Mouse (Mus musculus): ENCODE data around the gene Lamtor3. TPM values are rescaled to one million over a fixed set of nuclear protein-coding genes. Genes with fewer than 3 reads are reported as not detected.
"Not testable (repeated sequence)": the region's sequence is repeated elsewhere in the genome, so short reads cannot be mapped to it uniquely, and the experiment has no call there.

Lamtor3 gene
- polyA plus RNA-seq, 1 experiment, result 92.8 TPM

DNA sequence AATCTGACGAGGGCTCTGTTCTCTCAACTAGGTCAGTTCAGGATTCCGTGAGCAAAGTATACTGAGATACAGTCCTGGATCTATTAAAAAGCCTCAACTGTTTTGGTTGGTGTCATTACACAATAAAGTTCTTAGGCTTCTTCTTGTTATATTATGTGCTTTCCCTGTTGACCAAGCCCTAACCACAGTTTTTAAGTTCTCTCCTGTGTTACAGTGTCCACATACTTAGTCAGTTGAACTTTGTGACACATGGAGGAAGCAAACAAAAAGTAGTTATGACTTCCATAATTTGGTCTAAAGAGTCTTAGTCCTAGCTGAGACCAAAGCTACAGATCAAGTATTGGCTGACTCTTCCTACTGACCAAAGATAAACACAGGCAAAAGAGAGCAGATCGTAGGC lies 28.5 kb downstream of the Lamtor3 start:
- Histone ChIP-seq H3K4me3 (replicated peaks; ENCODE audit: insufficient read depth, low read depth, low read length) (no peak overlapping the region), H3K27ac (ENCODE audit: insufficient read depth, low read length) (no peak overlapping the region), H3K27me3 (ENCODE audit: control insufficient read depth, insufficient read depth, low read length) (no peaks in the 10 kb centered on the region), H3K4me1 (ENCODE audit: control insufficient read depth, insufficient read depth, low read length) (no peaks in the 10 kb centered on the region)
- no peak for DNase-seq
- 88% methylated on average over 3 of the region's 3 CpGs for WGBS
- TF ChIP-seq CTCF (IDR thresholded peaks at IDR 0.05; ENCODE audit: borderline replicate concordance, insufficient read depth, low read depth, low read length) (no peak), POLR2A (IDR thresholded peaks at IDR 0.05; ENCODE audit: borderline replicate concordance, insufficient read depth, low read length) (no peak)

DNA sequence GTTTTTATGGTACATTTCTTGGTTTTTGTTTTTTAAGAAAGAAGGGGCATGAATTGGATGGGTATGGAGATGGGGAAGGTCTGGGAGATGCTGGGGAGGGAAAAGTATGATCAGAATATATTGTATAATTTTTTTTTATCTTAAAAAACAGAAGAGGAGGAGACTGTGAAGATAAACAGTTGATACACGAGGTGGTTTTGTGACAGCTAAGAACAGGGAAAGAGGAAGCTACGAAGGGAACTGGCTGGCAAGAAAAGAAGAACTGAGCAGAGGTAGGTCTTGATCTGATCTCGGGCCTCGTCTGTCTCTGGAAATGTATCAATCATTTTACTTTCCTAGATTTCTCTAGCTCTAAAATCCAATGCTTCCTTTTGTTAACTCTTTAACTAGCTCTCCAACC lies 29.2 kb downstream of the Lamtor3 start:
- DNase-seq, result no peak
- H3K27me3 ChIP-seq (ENCODE audit: control insufficient read depth, insufficient read depth, low read length), result no peaks in the 10 kb centered on the region
- H3K27ac ChIP-seq (ENCODE audit: insufficient read depth, low read length), result no peak overlapping the region
- H3K4me3 ChIP-seq (replicated peaks; ENCODE audit: insufficient read depth, low read depth, low read length), result no peak overlapping the region
- TF ChIP-seq POLR2A (IDR thresholded peaks at IDR 0.05; ENCODE audit: borderline replicate concordance, insufficient read depth, low read length) (no peak), CTCF (IDR thresholded peaks at IDR 0.05; ENCODE audit: borderline replicate concordance, insufficient read depth, low read depth, low read length) (no peak)
- WGBS, result 84% methylated on average over 4 of the region's 4 CpGs
- no peaks in the 10 kb centered on the region for H3K4me1 ChIP-seq (ENCODE audit: control insufficient read depth, insufficient read depth, low read length)

DNA sequence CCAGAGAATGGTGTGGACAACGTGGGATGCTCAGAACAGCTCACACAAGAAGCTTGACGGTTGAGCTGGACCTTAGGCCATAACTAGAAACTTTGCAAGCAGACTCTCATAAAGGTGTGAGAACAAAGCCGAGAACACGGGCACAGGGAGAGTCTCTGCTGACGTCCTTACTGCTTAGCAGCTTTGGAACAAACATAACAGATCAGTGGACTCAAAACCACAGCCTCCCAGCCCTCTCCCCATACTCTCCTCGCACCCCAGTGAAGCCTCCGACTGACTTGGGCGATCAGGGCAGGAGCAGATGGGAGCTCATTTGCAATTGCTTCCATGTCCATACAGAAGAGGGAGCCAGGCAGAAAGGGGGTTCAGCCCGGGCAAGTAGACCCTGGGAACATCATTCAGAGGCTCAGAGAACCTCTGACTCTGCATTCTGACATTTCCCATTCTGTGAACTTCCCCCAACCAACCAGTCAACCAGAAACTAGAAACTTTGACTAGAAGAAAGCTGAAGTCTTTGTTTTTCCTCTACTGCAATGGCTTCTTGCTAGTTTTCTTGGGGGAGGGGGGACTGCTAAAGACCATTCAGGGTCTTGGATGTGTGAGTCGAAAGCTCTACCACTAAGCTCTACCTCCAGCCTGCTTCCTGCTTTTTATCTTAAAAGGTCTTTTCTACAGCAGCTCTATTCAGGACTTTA lies 32.0 kb downstream of the Lamtor3 start:
- no peak for TF ChIP-seq CTCF (IDR thresholded peaks at IDR 0.05; ENCODE audit: borderline replicate concordance, insufficient read depth, low read depth, low read length)
- no peak for TF ChIP-seq POLR2A (IDR thresholded peaks at IDR 0.05; ENCODE audit: borderline replicate concordance, insufficient read depth, low read length)
- DNase-seq, result no peak
- H3K27ac ChIP-seq (ENCODE audit: insufficient read depth, low read length), result no peak overlapping the region
- no peaks in the 10 kb centered on the region for H3K27me3 ChIP-seq (ENCODE audit: control insufficient read depth, insufficient read depth, low read length)
- H3K4me1 ChIP-seq (ENCODE audit: control insufficient read depth, insufficient read depth, low read length), result no peaks in the 10 kb centered on the region
- no peak overlapping the region for H3K4me3 ChIP-seq (replicated peaks; ENCODE audit: insufficient read depth, low read depth, low read length)
- 79% methylated on average over 10 of the region's 10 CpGs for WGBS

GRCm38 (mm10) chr3:137951302-137951701 lies 33.0 kb downstream of the Lamtor3 start:
- not testable (repeated sequence) for H3K4me1 ChIP-seq (ENCODE audit: control insufficient read depth, insufficient read depth, low read length); H3K4me3 ChIP-seq (replicated peaks; ENCODE audit: insufficient read depth, low read depth, low read length); DNase-seq; H3K27ac ChIP-seq (ENCODE audit: insufficient read depth, low read length); H3K27me3 ChIP-seq (ENCODE audit: control insufficient read depth, insufficient read depth, low read length)
- 97% methylated on average over 3 of the region's 3 CpGs for WGBS

DNA sequence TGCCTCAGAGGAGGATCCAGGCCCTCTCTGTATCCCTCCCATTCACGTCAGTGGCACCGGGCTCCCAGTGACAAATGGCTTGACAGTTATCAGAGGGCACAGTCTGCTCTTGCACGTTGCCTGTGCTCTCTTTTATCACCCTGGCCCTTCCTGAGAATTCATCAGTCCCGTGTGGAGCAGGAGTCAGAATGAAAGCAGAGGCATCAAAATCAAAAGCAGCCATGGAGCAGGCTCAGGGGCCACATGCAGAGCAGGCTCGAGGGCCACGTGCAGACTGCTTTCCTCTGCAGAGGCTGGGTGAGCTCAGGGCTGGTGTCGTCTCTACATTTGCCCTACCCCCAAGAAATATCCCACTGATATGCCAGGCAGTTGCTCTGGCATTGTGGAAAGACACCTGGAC lies 33.5 kb downstream of the Lamtor3 start:
- no peak for DNase-seq
- H3K27me3 ChIP-seq (ENCODE audit: control insufficient read depth, insufficient read depth, low read length), result no peaks in the 10 kb centered on the region
- 43% methylated on average over 7 of the region's 7 CpGs for WGBS
- TF ChIP-seq POLR2A (IDR thresholded peaks at IDR 0.05; ENCODE audit: borderline replicate concordance, insufficient read depth, low read length) (no peak), CTCF (IDR thresholded peaks at IDR 0.05; ENCODE audit: borderline replicate concordance, insufficient read depth, low read depth, low read length) (no peak)
- no peak overlapping the region for H3K27ac ChIP-seq (ENCODE audit: insufficient read depth, low read length)
- no peak overlapping the region for H3K4me3 ChIP-seq (replicated peaks; ENCODE audit: insufficient read depth, low read depth, low read length)
- H3K4me1 ChIP-seq (ENCODE audit: control insufficient read depth, insufficient read depth, low read length), result no peaks in the 10 kb centered on the region

- no peak for DNase-seq
- Histone ChIP-seq H3K27me3 (ENCODE audit: control insufficient read depth, insufficient read depth, low read length) (no peaks in the 10 kb centered on the region), H3K4me1 (ENCODE audit: control insufficient read depth, insufficient read depth, low read length) (no peaks in the 10 kb centered on the region), H3K4me3 (replicated peaks; ENCODE audit: insufficient read depth, low read depth, low read length) (no peak overlapping the region), H3K27ac (ENCODE audit: insufficient read depth, low read length) (no peak overlapping the region)
- WGBS, result 83% methylated on average over 4 of the region's 4 CpGs
- TF ChIP-seq POLR2A (IDR thresholded peaks at IDR 0.05; ENCODE audit: borderline replicate concordance, insufficient read depth, low read length) (no peak), CTCF (IDR thresholded peaks at IDR 0.05; ENCODE audit: borderline replicate concordance, insufficient read depth, low read depth, low read length) (no peak)
Observed at GRCm38 (mm10) chr3:137952225-137952913, 34.1 kb downstream of the Lamtor3 start.

DNA sequence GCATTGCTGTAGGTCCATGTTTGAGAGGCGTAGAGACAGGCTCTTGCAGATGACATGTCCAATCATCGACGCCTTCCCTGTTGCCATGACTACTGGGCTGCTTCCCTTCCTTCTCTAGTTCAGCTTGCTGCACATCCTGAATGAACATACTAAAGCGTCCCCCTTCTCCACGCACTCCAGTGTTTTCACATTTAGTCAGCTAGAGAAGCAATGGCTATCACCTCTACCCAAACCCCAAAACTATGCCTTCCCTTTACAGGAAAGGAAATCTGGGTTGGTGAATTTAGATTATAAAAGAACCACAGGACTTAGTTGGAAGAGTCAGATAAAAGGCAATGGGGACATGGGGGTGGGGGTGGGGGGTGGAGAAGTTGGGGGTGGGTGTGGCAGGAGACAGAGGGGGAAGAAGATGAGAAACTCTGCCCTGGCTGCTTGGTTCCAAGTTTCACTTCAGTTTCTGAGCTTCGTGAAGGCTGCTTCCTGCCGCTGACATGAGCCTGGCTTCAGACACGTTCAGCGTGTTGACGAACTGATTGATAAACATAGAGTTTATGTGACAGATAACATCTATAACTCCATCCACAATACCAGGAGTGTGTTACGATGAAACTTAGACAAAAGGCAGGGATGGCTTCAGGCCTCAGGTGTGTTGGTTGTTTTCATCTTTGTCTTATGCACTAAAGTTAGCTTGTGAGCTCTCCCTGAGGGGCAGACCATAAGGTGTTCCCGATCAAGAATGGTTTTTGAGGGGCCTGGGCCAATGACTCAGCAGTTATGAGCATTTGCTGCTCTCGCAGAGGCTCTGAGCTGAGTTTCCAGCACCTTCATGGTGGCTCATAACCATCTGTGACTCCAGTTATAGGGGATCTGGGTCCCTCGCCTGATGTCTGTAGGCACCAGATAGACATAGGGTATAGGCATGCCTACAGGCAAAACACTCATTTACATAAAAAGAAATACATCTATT lies 34.9 kb downstream of the Lamtor3 start:
- Histone ChIP-seq H3K27me3 (ENCODE audit: control insufficient read depth, insufficient read depth, low read length) (no peaks in the 10 kb centered on the region), H3K4me1 (ENCODE audit: control insufficient read depth, insufficient read depth, low read length) (no peaks in the 10 kb centered on the region), H3K4me3 (replicated peaks; ENCODE audit: insufficient read depth, low read depth, low read length) (no peak overlapping the region), H3K27ac (ENCODE audit: insufficient read depth, low read length) (no peak overlapping the region)
- no peak for DNase-seq
- TF ChIP-seq CTCF (IDR thresholded peaks at IDR 0.05; ENCODE audit: borderline replicate concordance, insufficient read depth, low read depth, low read length) (no peak), POLR2A (IDR thresholded peaks at IDR 0.05; ENCODE audit: borderline replicate concordance, insufficient read depth, low read length) (no peak)
- 66% methylated on average over 14 of the region's 14 CpGs for WGBS
